ENCODE assay signal across 8 mouse cellular contexts in genomic region chr15:85878848-85879497, GRCm38 (mm10). TPM values are rescaled to one million over a fixed set of nuclear protein-coding genes. Genes with fewer than 3 reads are reported as not detected.
DNase-seq lines count a peak whose midpoint lies in the region; ATAC-seq and TF ChIP-seq lines count a peak whose summit lies in the region.

Gene Trmu (plus strand): TSS chr15:85879312.

- H3K27ac ChIP-seq in hindbrain, embryonic 10.5 days = peak within 1 kb of the TSS; percentile 92
- H3K27ac ChIP-seq in lung, postnatal 0 days (ENCODE audit: low read length) = peak within 1 kb of the TSS; percentile 87

- under 1% methylated on average over 50 of the region's 50 CpGs for WGBS in hindbrain, embryonic 10.5 days
- WGBS in lung, postnatal 0 days = 2% methylated on average over 47 of the region's 50 CpGs

- H3K9ac ChIP-seq in lung, postnatal 0 days (replicated peaks; ENCODE audit: low read depth) = peak within 1 kb of the TSS; percentile 70

- peak; percentile 76 for TF ChIP-seq CTCF in lung, postnatal 0 days (IDR thresholded peaks at IDR 0.05)

- peaks cover 27% of the 10 kb centered on the region for H3K4me1 ChIP-seq in hindbrain, embryonic 10.5 days (replicated peaks)
- no peaks in the 10 kb centered on the region; the same call in 1 of the 2 replicates for H3K4me1 ChIP-seq in lung, postnatal 0 days (ENCODE audit: insufficient read depth, low read depth, low read length)

- H3K4me2 ChIP-seq in lung, postnatal 0 days (replicated peaks; ENCODE audit: low read depth, low read length) = peak within 1 kb of the TSS; percentile 77

- peaks cover 55% of the 10 kb centered on the region for H3K36me3 ChIP-seq in hindbrain, embryonic 10.5 days
- peaks cover 4% of the 10 kb centered on the region; the same call in 1 of the 2 replicates for H3K36me3 ChIP-seq in lung, postnatal 0 days (ENCODE audit: insufficient read depth, low read length)

- no peaks in the 10 kb centered on the region for H3K9me3 ChIP-seq in hindbrain, embryonic 10.5 days
- no peaks in the 10 kb centered on the region for H3K9me3 ChIP-seq in lung, postnatal 0 days (ENCODE audit: low read length)

- DNase-seq in MEL-GATA-1-ER (ENCODE audit: extremely low read depth, low read depth) = peak; percentile 69
- DNase-seq in cerebellum, adult 8-10 months = peak; percentile 91
- DNase-seq in hindbrain, embryonic 10.5 days (ENCODE audit: low spot score) = peak; percentile 96
- DNase-seq in layer of hippocampus, adult 9-11 months = peak; percentile 93
- peak; percentile 96 for DNase-seq in lung, postnatal 0 days (ENCODE audit: low spot score)
- DNase-seq in ovary, postnatal 14 days (ENCODE audit: low spot score) = peak; percentile 79
- DNase-seq in thymus, postnatal 14 days = peak; percentile 88

- peak; percentile 92 for ATAC-seq in frontal cortex, adult (ENCODE audit: low TSS enrichment)
- ATAC-seq in lung, postnatal 0 days = peak; percentile 97

- peak within 1 kb of the TSS; percentile 80 for H3K4me3 ChIP-seq in hindbrain, embryonic 10.5 days
- peak within 1 kb of the TSS; percentile 64 for H3K4me3 ChIP-seq in lung, postnatal 0 days (ENCODE audit: low read depth, low read length)

- TF ChIP-seq EP300 in lung, postnatal 0 days (IDR thresholded peaks at IDR 0.05) = no peak

- no peaks in the 10 kb centered on the region for H3K27me3 ChIP-seq in hindbrain, embryonic 10.5 days (ENCODE audit: insufficient read depth, poor library complexity, severe bottlenecking)
- no peaks in the 10 kb centered on the region for H3K27me3 ChIP-seq in lung, postnatal 0 days (replicated peaks; ENCODE audit: insufficient read depth, low read length)

RNA-seq across cellular contexts. Expression of gene Trmu, which starts in this region (rescaled TPM):
- 36.7 and 37.6 TPM in 2 replicates for polyA plus RNA-seq in hindbrain, embryonic 10.5 days (2016; fragmentation: Nextera tagmentation; extraction: Ambion mirVana)
- polyA plus RNA-seq in lung, postnatal 0 days (2015; fragmentation: Nextera tagmentation; extraction: Ambion mirVana) = 26.5 and 26.6 TPM in 2 replicates

Comparison
In these comparisons a context has a peak if more than half of its experiments do, and no peak if none do; other contexts are left out.
1. Peak in every context shown above with its lines: DNase-seq, ATAC-seq, H3K4me3 ChIP-seq and H3K27ac ChIP-seq.